Mouse (Mus musculus) hindbrain, embryonic 13.5 days (tissue): ENCODE results near the gene Rps6. TPM values are rescaled to one million over a fixed set of nuclear protein-coding genes. Genes with fewer than 3 reads are reported as not detected.

Source experiments
- ATAC-seq: fragments of 200-750 bp; cut with Nextera tagmentation; 2 replicates; pipeline ENCODE4 v1.8.0; 2017; ENCODE audit warnings: moderate TSS enrichment; ENCODE audit not compliant: low FRiP score
- H3K27ac ChIP-seq: fragments of 300-500 bp; sonication (generic); 2 replicates; pipeline ENCODE4 v1.5.1; 2015; ENCODE audit warnings: inconsistent platforms, mild to moderate bottlenecking, moderate library complexity
- H3K27me3 ChIP-seq: fragments of 300-500 bp; sonication (generic); 2 replicates; pipeline ENCODE4 v1.6.1; 2015; ENCODE audit warnings: mild to moderate bottlenecking, inconsistent platforms
- H3K36me3 ChIP-seq: fragments of 300-500 bp; sonication (generic); 2 replicates; pipeline ENCODE4 v1.6.1; 2015; ENCODE audit warnings: mild to moderate bottlenecking, inconsistent platforms
- H3K4me1 ChIP-seq: fragments of 300-500 bp; sonication (generic); replicated peaks from 2 replicates; pipeline ENCODE4 v1.6.1; 2015; ENCODE audit warnings: inconsistent platforms
- H3K4me2 ChIP-seq: fragments of 300-500 bp; sonication (generic); 2 replicates; pipeline ENCODE4 v1.6.1; 2015; ENCODE audit warnings: inconsistent platforms, mild to moderate bottlenecking, moderate library complexity
- H3K4me3 ChIP-seq: fragments of 300-500 bp; sonication (generic); 2 replicates; pipeline ENCODE4 v1.5.1; 2015; ENCODE audit warnings: mild to moderate bottlenecking, inconsistent platforms
- H3K9ac ChIP-seq: fragments of 300-500 bp; sonication (generic); 2 replicates; pipeline ENCODE4 v1.6.1; 2015; ENCODE audit warnings: mild to moderate bottlenecking, inconsistent platforms
- H3K9me3 ChIP-seq: fragments of 300-500 bp; sonication (generic); 2 replicates; pipeline ENCODE4 v1.6.1; 2016; ENCODE audit warnings: inconsistent platforms
- WGBS: fragments of 180-500 bp; shearing (Covaris S2); methylation state at CpG from one replicate; pipeline ENCODE4 v1.1.7; 2015; 5-methylcytosine and 5-hydroxymethylcytosine counted together
- polyA plus RNA-seq: library from polyadenylated mRNA; unstranded; fragments of >200 nt; fragmentation: Nextera tagmentation; extraction: Ambion mirVana; gene quantifications from 2 replicates; pipeline ENCODE4 v1.2.1, GENCODE M21; 2015

Rps6 gene
- polyA plus RNA-seq, 1 experiment from 2014 or later: 451 TPM

DNA sequence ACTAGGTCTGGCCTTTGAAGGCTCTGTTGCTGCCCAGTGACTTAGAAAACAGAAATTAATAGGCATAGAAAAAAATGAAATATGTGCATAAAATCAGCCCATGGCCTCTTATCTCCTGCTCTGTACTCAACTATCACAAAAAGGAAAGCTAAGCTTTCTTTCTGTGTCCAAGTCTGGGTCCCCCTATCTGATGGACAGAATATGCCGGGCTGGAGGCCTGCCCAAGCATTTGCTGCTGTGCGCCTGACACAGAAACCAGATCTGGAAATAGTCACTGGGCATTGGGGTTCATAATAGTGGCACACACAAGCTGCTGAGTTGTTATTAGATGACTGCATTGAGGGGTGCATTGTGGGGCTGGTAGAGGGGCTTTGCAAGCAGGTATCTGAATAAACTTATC is 22.3 kb upstream of the Rps6 start:
- Histone ChIP-seq H3K9me3 (no peaks in the 10 kb centered on the region), H3K27ac (no peak overlapping the region), H3K4me3 (no peak overlapping the region), H3K36me3 (no peaks in the 10 kb centered on the region), H3K4me1 (peaks cover 15% of the 10 kb centered on the region), H3K9ac (no peak overlapping the region), H3K4me2 (no peak overlapping the region), H3K27me3 (peaks cover 14% of the 10 kb centered on the region)
- 100% methylated on average over 2 of the region's 2 CpGs for WGBS
- ATAC-seq: no peak

DNA sequence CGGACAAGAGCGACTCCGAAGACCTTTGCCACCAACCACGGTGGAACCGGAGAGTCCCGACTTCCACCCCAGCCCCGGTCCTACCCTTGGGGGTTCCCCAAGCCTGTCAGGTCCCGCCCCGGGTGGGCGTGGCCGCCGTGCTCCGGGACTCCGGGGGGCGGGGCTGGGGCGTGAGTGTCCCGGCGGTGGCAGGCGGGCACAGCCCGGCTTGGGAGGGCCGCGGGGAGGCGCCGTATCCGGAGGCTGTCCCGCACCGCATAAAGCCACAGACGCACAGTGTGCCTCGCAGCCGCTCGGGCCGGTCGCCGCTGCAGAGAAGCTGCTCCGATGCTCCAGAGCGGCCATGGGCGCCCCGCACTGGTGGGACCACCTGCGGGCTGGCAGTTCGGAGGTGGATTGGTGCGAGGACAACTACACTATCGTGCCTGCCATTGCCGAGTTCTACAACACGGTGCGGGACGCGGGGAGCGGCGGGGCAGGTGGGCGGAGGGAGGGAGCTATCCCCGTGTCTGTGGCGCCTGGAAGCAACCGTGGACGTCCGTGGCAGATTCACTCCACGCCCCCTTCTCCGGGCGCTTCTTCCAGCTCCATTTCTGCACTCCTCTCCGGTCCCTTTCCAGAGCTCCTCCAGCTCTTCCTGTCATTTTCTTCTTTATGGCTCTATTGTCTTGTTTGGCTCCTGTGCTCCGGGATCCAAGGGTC is 17.1 kb upstream of the Rps6 start, which contains the start of gene Acer2:
TSS of gene Acer2 (plus strand) at position 251 of the 702 bp plus-strand sequence.
- WGBS: under 1% methylated on average over 60 of the region's 60 CpGs
- H3K4me2 ChIP-seq: peak within 1 kb of the TSS; percentile 88
- peak within 1 kb of the TSS; percentile 84 for H3K9ac ChIP-seq
- no peaks in the 10 kb centered on the region for H3K9me3 ChIP-seq
- peaks cover 17% of the 10 kb centered on the region for H3K27me3 ChIP-seq
- H3K4me1 ChIP-seq: peaks cover 18% of the 10 kb centered on the region
- H3K4me3 ChIP-seq: peak within 1 kb of the TSS; percentile 70
- peak; percentile 95 for ATAC-seq
- H3K27ac ChIP-seq: peak within 1 kb of the TSS; percentile 67; the same call in 1 of the 2 replicates
- H3K36me3 ChIP-seq: no peaks in the 10 kb centered on the region

DNA sequence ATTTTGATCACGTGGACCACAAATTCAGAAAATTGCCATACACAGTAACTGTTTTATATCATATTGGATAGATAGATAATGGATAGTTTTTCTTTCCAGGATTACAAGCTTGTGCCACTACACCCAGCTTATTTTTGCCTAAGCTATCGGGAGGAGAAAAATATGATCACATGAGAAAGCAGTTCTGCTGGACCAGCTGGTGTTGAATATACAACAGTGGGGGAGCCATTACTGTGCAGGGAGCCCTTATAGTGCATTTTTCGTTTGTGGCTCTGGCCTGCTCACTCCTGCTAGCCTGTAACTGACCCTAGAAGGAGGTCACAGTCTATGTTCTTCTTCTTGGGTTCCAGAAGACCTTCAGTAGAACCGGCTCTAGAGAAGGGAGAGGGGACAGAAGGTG is 15.9 kb upstream of the Rps6 start:
- Histone ChIP-seq H3K4me3 (no peak overlapping the region), H3K36me3 (no peaks in the 10 kb centered on the region), H3K27me3 (peaks cover 17% of the 10 kb centered on the region), H3K4me2 (no peak overlapping the region), H3K4me1 (peaks cover 18% of the 10 kb centered on the region), H3K27ac (no peak overlapping the region), H3K9me3 (no peaks in the 10 kb centered on the region), H3K9ac (no peak overlapping the region)
- 56% methylated on average over 4 of the region's 4 CpGs for WGBS
- no peak for ATAC-seq

DNA sequence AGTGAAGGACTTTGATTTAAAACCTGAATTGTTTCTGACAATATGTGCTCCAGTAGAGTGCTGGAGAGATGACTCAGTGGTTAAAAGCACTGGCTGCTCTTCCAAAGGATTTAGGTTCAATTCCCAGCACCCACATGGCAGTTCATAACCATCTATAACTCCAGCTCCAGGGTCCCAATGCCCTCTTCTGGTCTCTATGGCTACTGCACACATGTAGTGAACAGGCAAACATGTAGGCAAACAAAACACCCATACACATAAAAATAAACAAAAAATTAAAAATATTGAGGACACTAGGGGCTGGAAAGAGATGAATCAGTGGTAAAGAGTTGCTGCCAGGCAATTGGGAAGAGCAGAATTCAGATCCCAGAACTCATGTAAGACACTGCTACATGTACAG is 14.8 kb upstream of the Rps6 start:
- H3K9ac ChIP-seq: no peak overlapping the region
- peaks cover 17% of the 10 kb centered on the region for H3K27me3 ChIP-seq
- no peaks in the 10 kb centered on the region for H3K36me3 ChIP-seq
- no peak overlapping the region for H3K27ac ChIP-seq
- no peak overlapping the region for H3K4me3 ChIP-seq
- no peak for ATAC-seq
- H3K4me1 ChIP-seq: peaks cover 18% of the 10 kb centered on the region
- no peak overlapping the region for H3K4me2 ChIP-seq
- no peaks in the 10 kb centered on the region for H3K9me3 ChIP-seq

DNA sequence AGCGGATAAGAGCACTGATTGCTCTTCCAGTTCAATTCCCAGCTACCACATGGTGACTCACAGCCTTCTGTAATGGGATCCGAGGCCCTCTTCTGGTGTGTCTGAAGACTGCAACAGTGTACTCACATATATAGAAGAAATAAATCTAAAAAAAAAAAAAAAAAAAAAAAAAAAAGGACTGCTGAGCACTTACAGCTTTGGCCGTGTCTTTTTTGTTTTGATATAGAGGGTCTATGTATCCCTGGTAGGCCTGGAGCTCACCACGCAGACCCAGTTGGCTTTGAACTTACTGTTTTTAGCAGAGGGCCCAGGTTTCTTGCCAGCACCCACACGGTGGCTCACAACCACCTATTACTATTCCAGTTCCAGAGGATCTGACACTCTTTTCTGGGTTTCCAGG is 6.9 kb upstream of the Rps6 start:
- no peaks in the 10 kb centered on the region for H3K36me3 ChIP-seq
- H3K9ac ChIP-seq: no peak overlapping the region
- H3K27ac ChIP-seq: no peak overlapping the region
- ATAC-seq: no peak
- H3K4me2 ChIP-seq: no peak overlapping the region
- 81% methylated on average over 5 of the region's 5 CpGs for WGBS
- H3K9me3 ChIP-seq: no peaks in the 10 kb centered on the region
- no peaks in the 10 kb centered on the region for H3K27me3 ChIP-seq
- no peaks in the 10 kb centered on the region for H3K4me1 ChIP-seq
- no peak overlapping the region for H3K4me3 ChIP-seq

DNA sequence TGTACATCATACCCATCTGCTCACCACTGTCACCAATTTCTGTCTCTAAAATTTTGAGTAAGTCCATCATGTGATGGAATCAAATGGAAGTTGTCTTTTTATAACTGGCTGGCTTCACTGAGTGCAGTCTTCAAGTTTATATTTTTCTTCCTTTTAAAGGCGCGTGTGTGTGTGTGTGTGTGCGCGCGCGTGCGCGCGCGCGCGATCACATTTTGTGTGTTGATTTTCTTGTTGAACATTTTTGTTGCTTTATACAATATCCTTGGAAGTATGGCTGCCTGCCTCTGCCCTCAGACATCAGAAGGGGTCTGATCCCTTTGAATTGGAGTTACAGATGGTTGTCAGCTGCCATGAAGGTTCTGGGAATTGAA is 843 bp upstream of the Rps6 start:
- no peak for ATAC-seq
- Histone ChIP-seq H3K4me3 (peak overlapping the region; percentile 93), H3K9me3 (no peaks in the 10 kb centered on the region), H3K9ac (peak overlapping the region; percentile 100), H3K4me1 (peaks cover 22% of the 10 kb centered on the region), H3K27me3 (no peaks in the 10 kb centered on the region), H3K36me3 (peaks cover 22% of the 10 kb centered on the region), H3K4me2 (peak overlapping the region; percentile 81), H3K27ac (peak overlapping the region; percentile 97)
- 56% methylated on average over 12 of the region's 12 CpGs for WGBS

DNA sequence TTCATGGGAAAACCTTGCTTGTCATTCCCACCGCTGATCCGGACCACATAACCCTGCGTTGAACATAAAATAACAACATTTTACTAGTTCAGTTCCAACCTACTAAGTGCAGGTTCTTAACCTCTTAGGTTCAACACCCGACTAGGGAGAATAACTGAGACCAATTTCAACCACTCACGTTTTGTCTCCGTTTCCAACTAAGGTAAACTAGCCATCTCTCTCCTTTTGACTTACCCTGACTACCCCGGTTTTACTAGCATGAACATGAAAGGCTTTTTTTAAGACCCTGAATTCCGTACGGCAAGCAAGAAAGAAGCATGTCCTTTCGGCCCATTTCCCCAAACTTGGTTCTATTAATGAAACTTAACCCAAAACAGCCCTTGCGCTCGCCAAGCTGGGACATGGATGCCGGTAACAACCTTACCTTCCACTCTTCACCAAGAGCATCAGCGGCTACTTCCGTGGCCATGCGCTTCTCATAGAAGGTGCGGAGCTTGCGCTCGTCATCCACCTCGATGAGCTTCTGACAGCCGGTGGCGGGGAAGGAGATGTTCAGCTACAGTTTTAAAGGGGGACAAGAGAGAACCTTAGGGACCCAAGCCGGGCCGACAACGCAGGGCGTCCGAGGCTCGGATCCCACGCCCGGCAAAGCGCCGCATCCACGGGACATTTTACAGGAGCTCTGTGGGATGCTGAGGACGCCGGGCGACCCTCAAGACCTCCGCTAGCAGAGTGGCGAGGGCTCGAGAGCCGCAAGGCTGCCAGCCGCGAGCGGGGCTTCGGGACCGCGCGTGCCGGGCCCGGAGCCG is 704 bp downstream of the Rps6 start:
- no peaks in the 10 kb centered on the region for H3K9me3 ChIP-seq
- WGBS: 2% methylated on average over 50 of the region's 50 CpGs
- H3K4me3 ChIP-seq: peak overlapping the region; percentile 93
- peaks cover 35% of the 10 kb centered on the region for H3K36me3 ChIP-seq
- H3K4me2 ChIP-seq: peak overlapping the region; percentile 80
- H3K4me1 ChIP-seq: peaks cover 22% of the 10 kb centered on the region
- H3K27ac ChIP-seq: peak overlapping the region; percentile 97
- H3K27me3 ChIP-seq: no peaks in the 10 kb centered on the region
- no peak; the same call in 1 of the 2 replicates for ATAC-seq
- H3K9ac ChIP-seq: peak overlapping the region; percentile 100

DNA sequence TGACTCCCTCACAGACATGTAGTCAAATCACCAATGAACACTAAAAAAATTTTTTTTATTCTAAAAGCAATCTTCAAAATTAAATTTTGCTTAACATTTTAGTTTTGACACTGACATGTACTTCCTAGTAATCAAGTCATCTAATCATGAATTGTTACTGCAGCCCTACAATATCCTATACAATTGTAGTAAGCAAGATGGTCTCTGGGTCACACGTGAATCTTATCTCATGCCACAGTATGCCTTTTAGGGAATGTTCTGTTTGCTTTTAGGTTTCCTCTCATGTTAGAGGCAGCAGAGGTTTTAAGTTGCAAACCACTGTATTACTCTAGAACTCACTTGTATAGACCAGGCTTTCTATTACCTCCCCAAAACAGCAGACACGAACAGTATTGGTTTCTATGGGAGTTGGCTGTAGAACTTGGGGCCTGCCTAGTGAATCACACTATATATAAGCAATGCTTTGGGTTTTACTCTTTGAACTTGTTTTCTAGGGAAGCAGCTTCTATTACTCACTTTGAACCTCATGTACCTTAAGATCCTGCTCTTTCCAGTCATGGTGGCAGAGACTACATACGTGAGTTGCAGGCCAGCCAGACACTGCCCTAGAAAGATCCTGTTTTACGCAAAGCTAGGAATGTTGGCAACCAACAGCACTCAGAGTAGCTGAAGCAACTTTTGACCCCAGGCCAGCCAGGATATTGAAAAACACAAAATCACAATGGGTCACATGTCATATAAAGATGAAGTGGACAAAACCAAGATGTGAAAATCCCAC is 4.2 kb downstream of the Rps6 start:
- Histone ChIP-seq H3K36me3 (peaks cover 47% of the 10 kb centered on the region), H3K9ac (no peak overlapping the region), H3K27ac (no peak overlapping the region), H3K4me3 (no peak overlapping the region), H3K4me2 (no peak overlapping the region), H3K9me3 (no peaks in the 10 kb centered on the region), H3K27me3 (no peaks in the 10 kb centered on the region), H3K4me1 (peaks cover 15% of the 10 kb centered on the region)
- no peak for ATAC-seq
- WGBS: 89% methylated on average over 4 of the region's 4 CpGs

DNA sequence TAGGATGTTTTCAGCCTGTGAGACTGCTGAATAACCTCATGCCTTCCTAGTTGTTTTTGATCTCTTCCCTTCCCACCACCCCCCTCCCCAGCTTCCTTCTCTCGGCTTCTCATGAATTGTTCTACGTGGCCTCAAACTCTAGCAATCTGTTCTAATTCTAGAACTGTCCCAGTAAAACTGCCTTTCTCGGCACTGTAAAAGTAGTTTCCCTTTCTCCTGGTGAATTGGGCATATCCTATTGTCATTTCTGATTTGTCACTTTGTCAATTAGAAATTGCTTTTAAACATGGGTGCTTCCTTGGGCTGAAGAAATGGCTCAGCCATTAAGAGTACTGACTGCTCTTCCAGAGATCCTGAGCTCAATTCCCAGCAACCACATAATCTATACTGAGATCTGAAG is 5.2 kb downstream of the Rps6 start:
- Histone ChIP-seq H3K4me3 (no peak overlapping the region), H3K27ac (no peak overlapping the region), H3K36me3 (peaks cover 54% of the 10 kb centered on the region), H3K4me2 (no peak overlapping the region), H3K27me3 (no peaks in the 10 kb centered on the region), H3K4me1 (peaks cover 13% of the 10 kb centered on the region), H3K9ac (no peak overlapping the region), H3K9me3 (no peaks in the 10 kb centered on the region)
- ATAC-seq: no peak
- 81% methylated on average over 3 of the region's 3 CpGs for WGBS

DNA sequence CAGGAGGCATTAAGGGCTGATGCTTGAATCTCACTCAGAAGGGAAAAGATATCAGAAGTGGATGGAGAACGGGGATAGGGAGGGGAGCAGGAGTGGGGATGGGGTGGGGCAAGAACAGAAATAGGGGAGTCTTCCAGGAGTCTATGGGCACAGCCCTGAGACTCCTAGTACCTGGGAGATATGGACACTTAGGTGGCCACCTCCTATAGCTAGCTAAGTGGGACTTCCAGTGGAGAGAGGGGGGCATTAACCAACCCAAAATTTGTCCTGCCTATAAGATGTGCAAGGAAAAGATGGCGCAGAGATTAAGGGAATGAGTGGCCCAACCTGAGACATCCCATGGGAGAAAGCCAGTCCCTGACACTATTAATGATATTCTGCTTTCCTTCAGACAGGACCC is 5.9 kb downstream of the Rps6 start:
- Histone ChIP-seq H3K36me3 (peaks cover 57% of the 10 kb centered on the region), H3K4me1 (peaks cover 13% of the 10 kb centered on the region), H3K27me3 (no peaks in the 10 kb centered on the region), H3K9ac (no peak overlapping the region), H3K4me3 (no peak overlapping the region), H3K27ac (no peak overlapping the region), H3K4me2 (no peak overlapping the region), H3K9me3 (no peaks in the 10 kb centered on the region)
- WGBS: 87% methylated on average over 2 of the region's 2 CpGs
- ATAC-seq: 0 out of 2 replicates have a peak, but pooled peaks have one; percentile 27

DNA sequence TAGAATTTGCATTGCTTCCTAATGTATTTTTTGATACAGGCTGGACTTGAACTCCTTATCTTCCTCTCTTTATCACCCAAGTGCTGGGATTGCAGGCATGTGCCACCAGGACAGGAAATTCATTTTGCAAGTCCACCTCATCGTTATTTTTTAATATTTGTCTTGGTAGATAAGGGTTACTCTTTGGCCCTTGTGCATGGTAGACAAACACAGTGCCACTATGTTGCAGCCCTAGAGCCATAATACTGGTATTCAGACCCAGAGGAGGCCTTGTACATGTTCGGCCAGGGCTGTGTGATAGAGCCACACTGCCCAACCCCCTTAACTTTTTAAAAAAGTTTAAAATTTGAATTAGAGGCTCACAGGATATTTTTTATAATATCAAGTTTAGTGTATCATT is 10.0 kb downstream of the Rps6 start:
- Histone ChIP-seq H3K4me3 (no peak overlapping the region), H3K9ac (no peak overlapping the region), H3K4me2 (no peak overlapping the region), H3K27ac (no peak overlapping the region), H3K27me3 (no peaks in the 10 kb centered on the region), H3K9me3 (no peaks in the 10 kb centered on the region), H3K4me1 (no peaks in the 10 kb centered on the region), H3K36me3 (peaks cover 57% of the 10 kb centered on the region)
- no peak for ATAC-seq
- WGBS: 91% methylated on average over 2 of the region's 2 CpGs

DNA sequence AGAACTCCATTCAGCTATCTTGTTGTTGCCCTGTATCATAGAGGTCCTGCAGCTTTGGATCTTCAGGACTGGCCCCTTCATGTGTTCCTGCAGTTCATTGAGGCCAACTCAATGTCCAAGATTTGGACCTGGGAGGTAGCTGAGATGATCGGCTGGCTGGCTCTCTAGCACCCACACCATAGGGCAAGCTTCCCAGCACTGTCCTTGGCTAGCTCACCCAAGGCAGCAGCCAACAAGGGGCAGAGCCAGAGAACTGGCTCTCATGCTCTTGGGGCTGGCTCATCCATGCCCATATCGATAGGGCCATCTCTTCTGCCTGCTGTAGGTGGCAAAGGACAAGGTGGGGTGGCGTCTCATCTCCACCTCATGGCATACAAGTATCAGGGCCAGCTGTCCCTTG is 11.8 kb downstream of the Rps6 start:
- Histone ChIP-seq H3K4me2 (no peak overlapping the region), H3K36me3 (peaks cover 57% of the 10 kb centered on the region)
- no peak for ATAC-seq

More for the DNA sequence above, 11.8 kb downstream of the Rps6 start:
- Histone ChIP-seq H3K9ac (no peak overlapping the region), H3K27ac (no peak overlapping the region), H3K27me3 (no peaks in the 10 kb centered on the region), H3K4me1 (no peaks in the 10 kb centered on the region), H3K4me3 (no peak overlapping the region), H3K9me3 (no peaks in the 10 kb centered on the region)
- WGBS: 98% methylated on average over 3 of the region's 3 CpGs
